Mouse (Mus musculus) hindbrain, embryonic 11.5 days (tissue): ENCODE data around the gene Rft1. TPM values are rescaled to one million over a fixed set of nuclear protein-coding genes. Genes with fewer than 3 reads are reported as not detected.

Experiments
- polyA plus RNA-seq: library from polyadenylated mRNA; unstranded; fragments of >200 nt; fragmentation: Nextera tagmentation; extraction: Ambion mirVana; gene quantifications from 2 replicates; pipeline ENCODE4 v1.2.1, GENCODE M21; 2014

Rft1 gene
- polyA plus RNA-seq, 1 experiment from 2014 or later: 13.6 TPM

Other genes with a start within 250 kb of the Rft1 start
- gene Dcp1a, start 174.8 kb upstream of the Rft1 start, polyA plus RNA-seq: 25.4 and 27.4 TPM in 2 replicates
- gene Cacna1d, start 162.9 kb upstream of the Rft1 start, polyA plus RNA-seq: 1.2 and 2.9 TPM in 2 replicates
- gene Tkt, start 106.0 kb upstream of the Rft1 start, polyA plus RNA-seq: 65.8 and 131 TPM in 2 replicates
- 27.4 and 29.4 TPM in 2 replicates for gene Prkcd, start 28.1 kb upstream of the Rft1 start, polyA plus RNA-seq
- 20.2 and 21.2 TPM in 2 replicates for gene Sfmbt1, start 60.5 kb downstream of the Rft1 start, polyA plus RNA-seq
- gene Tmem110, start 171.2 kb downstream of the Rft1 start, polyA plus RNA-seq: 17.2 and 23.3 TPM in 2 replicates
- gene Mustn1, start 224.8 kb downstream of the Rft1 start, polyA plus RNA-seq: 0.94 and 1.2 TPM in 2 replicates
- not detected in 2 replicates for gene Itih4, start 232.1 kb downstream of the Rft1 start, polyA plus RNA-seq